Mouse (Mus musculus): ENCODE data around the gene Eif3g. TPM values are rescaled to one million over a fixed set of nuclear protein-coding genes. Genes with fewer than 3 reads are reported as not detected.

Eif3g gene
- total RNA-seq (2022) = 100 to 1,000 TPM in 3 of 4 experiments, 10 to 100 TPM in 1; 95.7 to 105 (median 102) TPM

DNA sequence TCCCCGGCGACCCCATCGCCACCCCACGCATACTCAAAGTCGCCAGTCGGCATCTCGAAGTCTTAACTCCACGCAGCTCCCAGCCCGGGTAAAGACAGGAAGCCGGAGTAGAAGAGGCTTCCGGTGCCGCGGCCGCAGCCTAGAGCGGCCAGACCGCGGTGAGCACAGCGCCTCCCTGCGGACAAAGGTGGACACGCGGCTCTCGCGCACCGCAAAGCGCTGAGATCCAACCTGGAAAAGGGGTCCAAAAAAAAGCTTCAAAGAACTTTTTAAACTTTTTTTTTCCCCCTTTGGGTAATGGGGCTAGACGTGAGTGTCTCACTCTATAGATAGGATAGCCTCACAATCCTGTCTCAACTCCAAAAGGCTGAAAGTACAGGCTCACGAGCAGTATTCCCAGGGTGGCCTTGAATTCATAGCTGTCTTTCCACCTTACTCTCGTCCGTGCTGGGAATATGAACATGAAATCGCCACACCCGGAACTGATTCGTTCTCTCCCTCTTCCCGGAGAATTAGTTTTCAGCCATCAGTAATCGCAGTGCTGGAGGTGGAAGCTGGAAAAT, at the start of gene Eif3g:
Gene Eif3g, minus strand, starts transcription at position 113 of the 563 bp plus-strand sequence.
- peak; percentile 70 to 77 for DNase-seq (ENCODE audit: low spot score in 2 of 2)

DNA sequence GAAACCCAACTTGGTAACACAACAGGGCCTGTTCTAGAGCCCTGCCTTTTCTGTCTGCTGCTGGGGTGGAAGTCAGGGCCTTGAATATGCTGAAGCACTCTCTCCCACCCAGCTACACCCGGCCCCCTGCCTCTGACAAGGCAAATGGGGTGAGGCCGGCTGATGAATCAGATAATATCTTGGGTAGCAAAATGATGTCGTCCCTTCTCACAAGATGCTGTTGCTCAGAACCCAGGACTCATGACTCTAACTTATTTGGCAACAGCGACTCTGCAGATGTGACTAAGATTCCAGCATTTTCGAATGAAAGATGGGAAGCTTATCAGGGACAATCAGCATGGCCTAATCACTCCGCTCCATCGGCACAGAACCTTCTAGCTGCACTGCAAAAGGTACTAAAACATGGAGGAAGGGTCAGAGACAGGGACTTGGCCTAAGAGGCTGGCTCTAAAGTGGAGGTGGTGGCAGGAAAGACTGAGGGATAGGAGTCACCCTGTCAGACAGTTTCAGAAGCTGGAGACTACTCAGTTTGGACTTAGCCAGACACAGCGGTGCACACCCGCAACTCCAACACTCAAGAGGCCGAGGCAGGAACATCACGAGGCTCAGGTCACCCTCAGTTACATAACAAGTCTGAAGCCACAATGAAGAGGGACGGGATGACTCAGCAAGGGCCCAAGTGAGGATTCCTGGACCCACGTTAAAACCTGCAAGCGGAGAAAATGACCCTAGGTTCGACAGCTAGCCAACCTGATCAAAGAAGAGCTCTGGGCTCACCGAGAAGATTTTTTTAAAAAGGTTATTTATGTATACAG, 47.9 kb upstream of the Eif3g start:
- no peak for DNase-seq (ENCODE audit: low spot score in 2 of 2)

DNA sequence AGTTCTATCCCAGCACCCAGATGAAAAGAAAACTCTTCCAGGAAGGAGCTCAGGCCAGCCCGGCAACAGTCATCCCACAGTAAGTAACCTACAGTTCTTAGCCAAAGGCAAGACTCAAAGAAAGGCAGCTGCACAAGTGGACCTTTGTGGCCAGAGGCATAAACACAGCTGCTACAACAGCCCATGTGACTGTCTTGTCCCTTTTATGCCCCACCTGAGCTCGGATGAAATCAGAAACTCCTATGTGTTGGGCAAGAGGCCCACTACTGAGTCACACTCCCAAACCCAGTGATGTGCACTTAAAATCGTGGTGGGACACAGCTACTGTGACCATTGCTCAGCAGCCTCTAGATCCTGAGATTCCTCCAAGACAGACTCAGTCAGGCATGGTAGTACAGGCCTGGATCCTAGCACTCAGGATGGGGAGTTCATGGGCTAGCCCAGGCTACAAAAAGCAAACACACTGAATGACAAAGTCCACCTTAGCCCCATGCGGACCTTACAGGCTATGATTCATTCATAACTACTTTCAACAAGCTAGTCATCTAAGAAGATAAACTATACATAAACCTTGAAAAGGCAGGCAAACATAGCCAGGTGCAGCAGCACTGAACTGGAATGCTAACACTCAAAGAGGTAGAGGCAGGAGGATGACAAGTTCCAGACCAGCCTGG, 46.4 kb upstream of the Eif3g start:
- no peak for DNase-seq (ENCODE audit: low spot score in 2 of 2)

DNA sequence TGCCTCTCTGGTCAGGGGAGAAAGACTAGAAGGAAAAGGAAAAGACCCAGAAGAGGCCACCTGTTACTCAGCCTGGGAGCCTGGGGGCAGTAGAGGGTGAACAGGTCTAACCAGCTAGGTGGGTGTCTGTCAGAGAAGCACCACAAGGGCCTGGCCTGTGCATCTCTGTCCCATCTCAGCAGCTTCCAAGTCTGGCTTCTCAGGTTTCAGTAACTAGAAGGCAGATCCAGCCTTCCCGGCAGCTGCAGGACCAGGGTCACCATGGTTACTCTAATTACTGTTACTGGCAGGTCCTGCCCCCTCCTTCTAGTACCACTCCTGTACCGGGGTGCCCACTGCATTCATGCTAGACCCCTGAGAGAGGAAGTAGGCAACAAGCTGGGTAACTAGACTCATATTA, 45.5 kb upstream of the Eif3g start:
- DNase-seq (ENCODE audit: low spot score in 2 of 2) = no peak

DNA sequence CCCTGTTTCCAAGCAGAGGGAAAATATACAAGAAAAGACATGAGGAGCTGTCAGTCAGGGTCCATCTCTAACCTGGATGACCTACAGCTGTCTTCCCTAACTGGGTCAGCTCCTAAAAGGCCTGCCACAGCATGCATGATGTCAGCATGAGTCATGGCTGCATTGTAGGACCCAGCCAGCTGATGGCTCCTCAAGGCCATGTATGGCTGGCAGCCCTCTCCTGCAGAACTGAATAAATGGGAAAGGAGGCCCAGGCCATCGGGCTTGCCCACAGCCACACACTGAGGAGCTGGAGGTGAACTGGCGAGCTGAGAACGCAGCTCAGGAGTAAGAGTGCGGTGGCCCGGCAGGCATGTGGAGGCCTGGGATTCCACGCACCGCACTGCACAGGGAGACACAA, 45.0 kb upstream of the Eif3g start:
- no peak for DNase-seq (ENCODE audit: low spot score in 2 of 2)

DNA sequence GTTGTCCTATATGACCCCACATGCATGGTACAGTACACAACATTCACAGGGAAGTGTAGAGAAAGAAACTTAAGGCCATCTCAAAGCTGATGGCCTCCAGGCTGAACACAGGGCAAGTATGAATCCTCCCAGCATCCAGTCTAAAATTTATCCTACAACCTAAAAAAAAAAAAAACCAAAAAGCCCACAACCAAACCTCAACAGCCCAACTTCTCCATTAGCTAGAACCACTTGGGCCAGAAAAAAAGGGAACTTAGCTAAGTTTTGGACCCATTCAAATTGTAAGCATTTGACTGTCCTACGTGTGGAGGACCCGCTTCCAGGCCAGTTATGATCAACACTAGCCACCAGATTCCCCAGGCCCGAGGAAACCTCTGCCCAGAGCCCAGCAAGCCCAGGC, 24.8 kb upstream of the Eif3g start:
- DNase-seq (ENCODE audit: low spot score in 2 of 2) = no peak

DNA sequence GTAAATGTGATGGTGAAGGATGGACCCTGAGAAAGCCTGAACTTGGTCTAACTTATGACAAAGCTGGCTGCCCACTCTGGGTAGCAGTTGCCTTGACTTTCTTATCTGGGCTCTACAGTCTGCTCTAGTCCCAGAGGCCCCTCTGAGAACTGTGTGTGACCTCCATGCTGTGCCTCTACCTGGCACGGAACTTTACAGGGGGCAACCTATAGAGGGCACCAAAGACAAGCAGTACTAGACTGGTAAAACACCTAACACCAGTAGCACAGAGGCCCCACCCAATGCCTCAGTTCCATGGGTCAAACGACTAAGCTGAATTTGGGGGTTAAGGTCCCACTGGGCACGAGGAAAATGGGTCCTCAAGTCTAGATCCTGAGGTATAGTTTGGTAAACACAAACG, 17.7 kb upstream of the Eif3g start:
- DNase-seq (ENCODE audit: low spot score in 2 of 2) = no peak

DNA sequence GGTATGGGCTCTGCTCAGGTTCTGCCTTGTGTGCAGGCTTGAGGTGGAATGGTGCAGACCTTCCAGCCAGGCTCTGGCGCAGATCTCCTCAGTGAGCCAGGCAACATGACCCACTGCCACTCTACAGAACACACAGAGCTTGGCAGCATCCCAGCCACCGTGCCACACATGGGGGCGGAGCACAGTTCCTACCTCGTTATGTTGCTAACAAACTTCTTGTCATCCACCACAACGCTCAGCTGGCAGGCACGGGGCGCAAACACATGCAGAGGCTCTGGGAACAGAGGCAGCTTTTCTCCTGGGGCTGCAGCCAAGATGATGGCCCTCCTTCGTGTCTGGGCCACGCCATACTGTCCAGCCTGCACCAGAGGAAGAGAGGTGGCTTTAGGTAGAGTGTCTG, 11.5 kb upstream of the Eif3g start:
- no peak for DNase-seq (ENCODE audit: low spot score in 2 of 2)

DNA sequence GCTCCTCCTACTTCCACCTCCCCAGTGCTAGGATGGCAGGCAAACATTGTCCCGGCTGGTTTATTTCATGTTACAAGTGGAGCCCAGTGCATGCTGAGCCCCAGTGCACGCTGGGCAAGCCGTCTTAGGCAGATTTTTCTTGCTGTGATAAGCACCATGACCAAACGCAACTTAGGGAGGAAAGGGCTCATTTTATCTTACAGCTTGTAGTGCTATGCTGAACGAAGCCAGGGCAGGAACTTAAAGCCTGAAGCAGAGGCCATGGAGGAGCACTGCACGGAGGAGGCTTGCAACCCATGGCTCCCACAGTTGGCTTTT, 3.7 kb upstream of the Eif3g start:
- DNase-seq (ENCODE audit: low spot score in 2 of 2) = no peak

DNA sequence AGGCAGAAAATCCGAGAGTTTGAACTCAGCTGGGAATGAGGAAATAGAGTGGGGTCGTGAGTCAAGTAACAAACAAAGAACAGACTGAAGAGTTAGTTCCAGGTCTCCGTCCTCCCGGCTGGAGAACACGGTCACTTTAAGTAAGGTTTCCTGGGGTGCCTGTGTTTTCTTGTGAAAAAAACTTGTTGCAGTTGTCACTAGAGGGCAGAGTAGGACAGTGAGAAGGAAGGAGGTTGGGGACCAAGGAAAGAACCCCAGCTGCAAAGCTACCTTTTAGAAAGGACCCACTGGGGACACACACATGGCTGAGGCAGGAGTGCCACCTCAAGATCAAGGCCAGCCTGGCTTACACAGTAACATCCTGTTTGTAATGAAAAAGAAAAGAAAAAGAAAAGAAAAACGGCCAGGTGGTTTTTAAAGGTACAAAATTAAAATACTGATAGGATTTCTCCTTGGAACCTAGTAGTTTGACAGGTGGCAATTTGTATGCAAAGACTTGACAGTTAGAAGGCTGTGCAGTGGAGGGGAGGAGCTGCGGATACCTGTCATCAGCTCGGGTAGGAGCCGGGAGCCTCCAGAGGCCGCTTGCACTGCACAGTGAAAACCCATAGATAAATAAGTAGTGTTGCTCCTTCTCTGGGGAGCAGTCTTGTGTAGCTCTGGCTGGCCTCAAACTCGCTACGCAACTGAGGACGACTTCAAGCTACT, 3.2 kb upstream of the Eif3g start:
- DNase-seq (ENCODE audit: low spot score in 2 of 2) = no peak

DNA sequence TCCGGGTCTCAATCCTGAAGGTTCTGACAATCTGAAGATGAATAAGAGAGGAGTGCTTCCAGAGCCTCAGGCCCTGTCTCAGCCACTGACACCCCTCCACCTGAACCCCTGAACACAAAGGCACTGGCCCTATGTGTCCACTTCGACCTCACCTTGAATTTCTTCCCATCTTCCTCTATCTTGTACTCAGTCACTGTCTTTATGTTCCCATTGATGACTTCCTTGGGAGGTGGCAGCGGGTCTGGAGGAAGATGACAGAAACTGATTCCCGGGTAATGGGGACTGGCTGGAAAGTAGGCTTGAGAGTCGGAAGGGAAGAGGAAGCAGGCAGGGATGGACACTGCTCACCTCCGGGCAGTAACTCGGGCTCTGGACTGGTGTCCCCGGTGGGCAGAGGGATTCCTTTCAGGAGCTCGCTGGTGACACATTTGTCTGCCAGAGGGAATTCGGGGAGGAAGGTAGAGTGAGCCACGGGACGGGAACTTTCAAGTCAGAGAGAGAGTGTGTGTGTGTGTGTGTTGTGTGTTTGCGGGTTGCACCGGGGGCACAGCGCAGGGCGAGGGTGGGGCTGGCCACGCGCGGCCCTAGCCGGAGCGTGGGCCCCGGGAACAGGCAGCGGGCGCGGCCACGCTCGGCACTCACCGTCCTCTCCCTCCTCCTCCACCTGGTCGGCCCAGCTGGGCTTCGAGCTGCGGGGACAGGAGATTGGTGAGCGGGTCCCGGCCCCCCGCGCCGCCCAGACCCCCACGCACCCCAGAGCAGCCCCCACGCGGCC, 500 bp downstream of the Eif3g start:
- DNase-seq (ENCODE audit: low spot score in 2 of 2) = no peak

DNA sequence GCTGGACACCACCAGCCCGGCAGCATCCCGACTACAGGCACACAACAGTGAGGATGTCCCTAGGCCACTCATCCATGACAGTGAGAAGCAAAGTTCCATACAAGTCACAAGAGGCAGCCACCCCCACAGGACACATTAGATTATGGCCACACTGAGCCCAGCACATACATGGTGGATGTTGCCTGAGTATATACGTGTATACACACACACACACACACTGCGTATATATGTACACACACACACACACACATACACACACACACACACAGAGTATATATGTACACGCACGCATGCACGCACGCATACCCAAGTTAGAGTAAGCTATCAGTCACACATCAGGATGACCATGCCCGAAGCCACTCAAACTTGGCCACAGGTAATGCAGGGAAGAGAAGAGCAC, 3.0 kb downstream of the Eif3g start:
- DNase-seq (ENCODE audit: low spot score in 2 of 2) = no peak

DNA sequence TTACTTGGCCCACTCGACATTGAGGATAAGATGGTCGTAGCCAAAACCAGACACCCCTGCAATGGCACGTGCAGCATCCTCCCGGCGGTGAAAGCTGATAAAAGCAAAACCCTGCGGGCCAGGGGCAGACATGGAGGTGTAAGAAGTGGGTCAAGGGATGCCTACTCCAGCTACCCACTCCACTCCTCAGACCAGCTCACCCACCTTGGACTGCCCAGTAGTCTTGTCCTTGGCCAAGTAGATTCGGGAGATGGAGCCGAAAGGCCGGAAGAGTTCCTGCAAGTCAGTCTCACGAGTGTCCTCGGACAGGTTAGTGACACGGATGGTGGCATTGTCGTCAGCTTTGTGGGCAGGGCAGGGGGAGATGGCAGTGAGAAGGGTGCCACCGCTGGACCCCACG, 3.8 kb downstream of the Eif3g start:
- DNase-seq (ENCODE audit: low spot score in 2 of 2) = no peak

DNA sequence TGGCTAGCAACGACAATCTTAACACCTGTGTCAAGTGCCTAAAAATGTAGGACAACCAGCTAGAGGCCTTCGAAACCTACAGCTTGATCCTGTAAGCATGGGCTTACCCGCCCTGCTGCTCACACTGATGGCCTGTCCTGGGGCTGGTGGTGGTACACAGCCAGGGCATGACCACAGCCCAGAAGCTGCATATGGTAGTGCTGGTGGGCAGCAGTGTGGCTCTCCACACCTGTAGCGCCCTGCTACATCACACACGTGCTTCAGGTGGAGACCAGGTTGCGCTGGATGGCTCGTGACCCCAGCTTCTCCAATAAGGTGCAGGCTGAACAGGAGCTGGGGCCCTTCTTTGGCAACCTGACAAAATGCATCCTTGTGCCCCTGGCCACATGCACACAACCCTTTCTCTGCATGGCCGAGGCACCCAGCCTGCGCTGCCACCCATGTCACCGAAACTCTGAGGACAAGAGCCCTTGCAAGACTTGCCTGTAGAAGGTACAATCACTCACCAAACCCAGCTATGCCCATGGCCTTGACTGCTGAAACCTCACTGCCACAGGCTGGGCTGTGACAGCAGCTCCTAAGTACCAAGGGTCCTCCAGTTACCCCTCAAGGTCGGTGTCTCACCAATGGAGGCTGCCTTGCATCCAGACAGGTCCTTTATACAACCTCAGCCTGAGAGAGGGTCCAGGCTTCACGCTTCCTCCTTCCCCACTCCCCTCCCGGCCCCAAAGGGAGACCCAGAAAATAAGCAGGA, 4.7 kb downstream of the Eif3g start:
- no peak for DNase-seq (ENCODE audit: low spot score in 2 of 2)

DNA sequence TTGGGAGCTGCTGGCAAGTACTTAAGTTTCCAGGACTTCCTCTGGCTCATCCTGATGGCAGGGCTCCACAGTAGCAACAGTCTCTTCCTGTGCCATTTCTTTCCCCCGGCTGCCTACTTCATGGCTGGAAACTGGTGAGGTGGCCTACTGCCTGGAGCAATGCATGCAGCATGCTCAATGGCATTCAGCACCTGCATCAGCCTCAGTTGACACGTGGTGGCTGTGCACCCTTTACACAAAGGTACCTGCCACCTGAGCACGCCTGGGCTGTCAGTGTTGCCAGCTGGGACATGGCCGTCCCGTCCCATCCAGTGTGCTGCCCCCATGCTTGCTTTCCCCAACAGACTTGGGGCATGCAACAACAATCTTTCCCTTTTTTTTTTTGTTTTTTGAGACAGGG, 5.4 kb downstream of the Eif3g start:
- DNase-seq (ENCODE audit: low spot score in 2 of 2) = no peak

DNA sequence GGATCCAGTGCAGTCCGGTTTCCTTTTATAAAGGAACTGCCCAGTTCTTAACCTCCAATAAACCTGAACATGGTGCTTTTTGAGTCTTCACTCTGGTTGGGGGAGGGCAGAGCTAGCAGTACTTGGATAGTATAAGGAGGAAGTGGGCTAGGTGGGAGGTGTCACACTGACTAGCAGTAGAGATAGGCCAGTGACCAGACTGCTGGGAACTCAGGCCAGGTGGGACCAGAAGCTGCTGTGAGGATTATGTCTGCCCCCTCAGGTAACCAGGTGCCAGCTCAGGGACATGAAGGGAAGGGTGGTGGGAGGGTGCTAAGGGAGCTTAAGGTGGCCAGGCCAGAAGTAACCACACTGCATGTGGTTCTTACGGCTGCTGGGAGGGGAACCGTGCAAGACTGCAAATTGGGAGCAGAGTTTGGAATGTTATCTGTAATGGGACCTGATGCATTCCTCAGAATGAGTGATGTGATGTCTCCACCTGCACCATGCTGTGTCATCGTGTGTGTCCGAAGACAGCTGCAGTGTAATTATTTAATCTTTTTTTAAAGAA, 6.2 kb downstream of the Eif3g start:
- DNase-seq (ENCODE audit: low spot score in 2 of 2) = no peak

DNA sequence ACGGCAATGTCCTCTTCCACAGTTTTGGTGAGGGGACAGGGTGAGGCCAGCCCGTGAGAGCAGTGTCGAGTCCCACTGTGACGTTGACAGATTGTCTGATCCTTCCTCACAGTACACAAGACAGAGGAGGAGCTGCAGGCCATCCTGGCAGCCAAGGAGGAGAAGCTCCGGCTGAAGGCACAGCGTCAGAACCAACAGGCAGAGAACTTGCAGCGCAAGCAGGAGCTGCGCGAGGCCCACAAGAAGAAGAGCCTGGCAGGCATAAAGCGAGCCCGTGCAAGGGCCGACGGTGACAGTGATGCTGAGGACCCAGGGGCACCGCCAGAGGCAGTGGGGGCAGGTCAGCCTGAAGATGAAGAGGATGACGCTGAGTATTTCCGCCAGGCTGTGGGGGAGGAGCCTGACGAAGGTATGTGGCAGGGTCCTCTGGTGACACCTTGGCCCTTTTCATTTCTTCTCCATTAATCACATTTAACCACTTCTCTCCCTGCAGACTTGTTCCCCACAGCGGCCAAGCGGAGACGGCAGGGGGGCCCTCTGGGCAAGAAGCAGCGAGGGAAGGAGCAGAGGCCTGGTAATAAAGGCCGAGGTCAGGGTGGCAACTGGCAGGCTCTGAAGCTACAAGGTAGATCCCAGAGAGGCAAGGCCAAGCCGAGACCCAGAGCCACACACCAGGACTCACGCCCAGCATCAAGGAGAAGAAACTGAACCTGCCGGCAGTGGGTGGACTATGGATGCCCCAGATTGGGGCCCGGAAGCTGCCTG, 6.9 kb downstream of the Eif3g start:
- no peak for DNase-seq (ENCODE audit: low spot score in 2 of 2)

DNA sequence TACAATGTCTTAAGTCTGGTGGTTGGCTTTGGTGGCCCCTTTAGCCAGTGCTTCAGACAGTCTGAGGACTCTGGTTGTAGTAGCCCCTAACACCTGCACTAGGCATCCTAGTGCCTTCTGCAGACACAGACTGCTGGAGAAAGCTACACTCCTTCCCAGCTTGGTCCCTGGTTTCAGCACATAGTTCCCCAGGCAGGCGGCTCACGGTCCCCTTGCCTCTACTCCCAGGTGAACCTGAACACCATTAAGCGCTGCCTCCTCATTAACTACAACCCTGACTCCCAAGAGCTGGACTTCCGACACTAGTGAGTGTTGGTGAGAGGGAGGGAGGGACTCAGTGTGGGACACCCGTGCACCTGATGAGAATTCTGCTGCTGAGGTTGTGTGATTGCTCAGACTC, 8.0 kb downstream of the Eif3g start:
- DNase-seq (ENCODE audit: low spot score in 2 of 2) = no peak
